Mouse (Mus musculus) E14TG2a.4 (cell line): ENCODE results near the gene Pdgfa.

Experiments
- H3K27me3 ChIP-seq: 2 replicates; pipeline ENCODE4 v1.6.1; 2014; ENCODE audit warnings: low read length, control low read depth; ENCODE audit not compliant: insufficient read depth
- H3K36me3 ChIP-seq: 2 replicates; pipeline ENCODE4 v1.6.1; 2014; ENCODE audit warnings: low read length, control low read depth; ENCODE audit not compliant: insufficient read depth
- H3K4me1 ChIP-seq: replicated peaks from 2 replicates; pipeline ENCODE4 v1.6.1; 2014; ENCODE audit warnings: low read depth, low read length, control low read depth
- H3K4me3 ChIP-seq: replicated peaks from 2 replicates; pipeline ENCODE4 v1.5.1; 2014; ENCODE audit warnings: mild to moderate bottlenecking, low read length
- H3K9me3 ChIP-seq: 2 replicates; pipeline ENCODE4 v1.6.1; 2014; ENCODE audit warnings: low read length, control low read depth
- CTCF ChIP-seq: conservative IDR thresholded peaks from 2 replicates; pipeline ENCODE4 v1.5.1; 2014; ENCODE audit warnings: low read length
- NANOG ChIP-seq: IDR thresholded peaks from 2 replicates; pipeline ENCODE4 v1.6.1; 2014; ENCODE audit warnings: borderline replicate concordance, low read length, mixed read lengths
- POU5F1 ChIP-seq: IDR thresholded peaks from 2 replicates; pipeline ENCODE4 v1.6.1; 2014; ENCODE audit warnings: low read length, borderline replicate concordance

The Pdgfa gene

GRCm38 (mm10) chr5:139024351-139025105 lies 27.4 kb upstream of the Pdgfa start:
- Histone ChIP-seq H3K36me3 (no peaks in the 10 kb centered on the region), H3K9me3 (no peaks in the 10 kb centered on the region), H3K4me3 (no peak overlapping the region), H3K4me1 (peaks cover 12% of the 10 kb centered on the region; the same call in 1 of the 2 replicates), H3K27me3 (peaks cover 16% of the 10 kb centered on the region)
- no peak for TF ChIP-seq NANOG
- TF ChIP-seq POU5F1 = no peak
- no peak for TF ChIP-seq CTCF

- peaks cover 27% of the 10 kb centered on the region for H3K27me3 ChIP-seq
- no peaks in the 10 kb centered on the region for H3K9me3 ChIP-seq
- no peaks in the 10 kb centered on the region for H3K4me1 ChIP-seq
- no peaks in the 10 kb centered on the region for H3K36me3 ChIP-seq
- no peak overlapping the region for H3K4me3 ChIP-seq
- no peak for TF ChIP-seq NANOG
- TF ChIP-seq POU5F1 = no peak
- no peak for TF ChIP-seq CTCF
Measured at GRCm38 (mm10) chr5:139020595-139020994, 23.4 kb upstream of the Pdgfa start.

GRCm38 (mm10) chr5:139017371-139018124 lies 20.4 kb upstream of the Pdgfa start:
- H3K4me1 ChIP-seq = no peaks in the 10 kb centered on the region
- H3K27me3 ChIP-seq = peaks cover 33% of the 10 kb centered on the region
- H3K36me3 ChIP-seq = no peaks in the 10 kb centered on the region
- no peaks in the 10 kb centered on the region for H3K9me3 ChIP-seq
- no peak for TF ChIP-seq CTCF
- no peak for TF ChIP-seq NANOG
- no peak for TF ChIP-seq POU5F1
- no peak overlapping the region for H3K4me3 ChIP-seq

- peaks cover 44% of the 10 kb centered on the region for H3K27me3 ChIP-seq
- no peaks in the 10 kb centered on the region for H3K4me1 ChIP-seq
- TF ChIP-seq CTCF = no peak
- TF ChIP-seq POU5F1 = no peak
- no peak for TF ChIP-seq NANOG
Measured at GRCm38 (mm10) chr5:139015097-139015496, 17.9 kb upstream of the Pdgfa start.

GRCm38 (mm10) chr5:139010649-139011048 lies 13.5 kb upstream of the Pdgfa start:
- H3K4me3 ChIP-seq = no peak overlapping the region
- peaks cover 56% of the 10 kb centered on the region for H3K27me3 ChIP-seq
- no peak for TF ChIP-seq POU5F1
- no peak for TF ChIP-seq CTCF
- TF ChIP-seq NANOG = no peak
- H3K36me3 ChIP-seq = no peaks in the 10 kb centered on the region
- no peaks in the 10 kb centered on the region for H3K4me1 ChIP-seq
- peaks cover 3% of the 10 kb centered on the region; the same call in 1 of the 2 replicates for H3K9me3 ChIP-seq

More at GRCm38 (mm10) chr5:139015097-139015496, 17.9 kb upstream of the Pdgfa start:
- Histone ChIP-seq H3K9me3 (peaks cover 3% of the 10 kb centered on the region; the same call in 1 of the 2 replicates), H3K36me3 (no peaks in the 10 kb centered on the region), H3K4me3 (no peak overlapping the region)

GRCm38 (mm10) chr5:139007141-139007775 lies 10.1 kb upstream of the Pdgfa start:
- H3K4me1 ChIP-seq = no peaks in the 10 kb centered on the region
- H3K27me3 ChIP-seq = peaks cover 50% of the 10 kb centered on the region
- H3K4me3 ChIP-seq = no peak overlapping the region
- peaks cover 13% of the 10 kb centered on the region for H3K9me3 ChIP-seq
- H3K36me3 ChIP-seq = no peaks in the 10 kb centered on the region
- TF ChIP-seq NANOG = no peak
- TF ChIP-seq POU5F1 = no peak
- no peak for TF ChIP-seq CTCF

GRCm38 (mm10) chr5:139004588-139004987 lies 7.4 kb upstream of the Pdgfa start:
- Histone ChIP-seq H3K27me3 (peaks cover 33% of the 10 kb centered on the region), H3K4me3 (no peak overlapping the region), H3K4me1 (peaks cover 19% of the 10 kb centered on the region), H3K9me3 (peaks cover 15% of the 10 kb centered on the region), H3K36me3 (no peaks in the 10 kb centered on the region)
- no peak for TF ChIP-seq CTCF
- TF ChIP-seq POU5F1 = no peak
- TF ChIP-seq NANOG = no peak

- Histone ChIP-seq H3K4me3 (no peak overlapping the region), H3K36me3 (no peaks in the 10 kb centered on the region), H3K9me3 (peaks cover 15% of the 10 kb centered on the region), H3K27me3 (peaks cover 40% of the 10 kb centered on the region), H3K4me1 (peaks cover 55% of the 10 kb centered on the region)
- TF ChIP-seq POU5F1 = no peak
- TF ChIP-seq CTCF = no peak
- no peak for TF ChIP-seq NANOG
Measured at GRCm38 (mm10) chr5:138999716-139000115, 2.5 kb upstream of the Pdgfa start.
